Mouse (Mus musculus): ENCODE data around the gene Hist1h2bq. TPM values are rescaled to one million over a fixed set of nuclear protein-coding genes. Genes with fewer than 3 reads are reported as not detected.

The Hist1h2bq gene
- total RNA-seq, 2 experiments from 2014 or later = 35.4 to 36.4 TPM

Small RNA genes within 50 kb of the gene (microRNA-seq; reads per million reads assigned to microRNA genes)
- gene Gm19658 (not detected), gene Gm44346 (not detected), gene Gm44466 (not detected)

Other genes with a start within 250 kb of the Hist1h2bq start
- gene Olfr1364, start 228.4 kb downstream of the Hist1h2bq start, total RNA-seq (2021) = not detected
- gene Olfr1362, start 196.2 kb downstream of the Hist1h2bq start, total RNA-seq (2021) = not detected
- not detected for gene Olfr11, start 167.7 kb downstream of the Hist1h2bq start, total RNA-seq (2021)
- not detected for gene Olfr1361, start 146.8 kb downstream of the Hist1h2bq start, total RNA-seq (2021)
- gene Olfr1360, start 132.8 kb downstream of the Hist1h2bq start, total RNA-seq (2021) = not detected
- not detected for gene Olfr1359, start 112.1 kb downstream of the Hist1h2bq start, total RNA-seq (2021)
- 10 to 100 TPM; 19.7 to 24.0 TPM for gene Hist1h2bl, start 94.1 kb downstream of the Hist1h2bq start, total RNA-seq (2021)
- gene Hist1h2ai, start 93.8 kb downstream of the Hist1h2bq start, total RNA-seq (2021) = 10 to 100 TPM in 1 of 2 experiments, not detected in 1; 17.9 TPM
- gene Hist1h3h, start 92.5 kb downstream of the Hist1h2bq start, total RNA-seq (2021) = 10 to 100 TPM; 16.8 to 25.9 TPM
- gene Hist1h2bm, start 88.2 kb downstream of the Hist1h2bq start, total RNA-seq (2021) = 1 to 10 TPM; 5.5 to 6.1 TPM
- 1 to 10 TPM; 4.2 to 6.9 TPM for gene Hist1h4j, start 75.1 kb downstream of the Hist1h2bq start, total RNA-seq (2021)
- 10 to 100 TPM; 46.4 to 87.7 TPM for gene Hist1h4k, start 59.7 kb downstream of the Hist1h2bq start, total RNA-seq (2021)
- 10 to 100 TPM in 1 of 2 experiments, 1 to 10 TPM in 1; 5.7 to 11.4 TPM for gene Hist1h2ak, start 56.4 kb downstream of the Hist1h2bq start, total RNA-seq (2021)
- 10 to 100 TPM; 10.2 to 16.5 TPM for gene Hist1h2bn, start 56.1 kb downstream of the Hist1h2bq start, total RNA-seq (2021)
- 1 to 10 TPM; 8.0 to 9.9 TPM for gene Hist1h1b, start 29.6 kb downstream of the Hist1h2bq start, total RNA-seq (2021)
- gene Hist1h3i, start 26.8 kb downstream of the Hist1h2bq start, total RNA-seq (2021) = 10 to 100 TPM; 21.5 to 29.2 TPM
- gene Hist1h2an, start 23.0 kb downstream of the Hist1h2bq start, total RNA-seq (2021) = under 1 TPM; 0.84 to 0.94 TPM
- 1 to 10 TPM; 6.4 to 6.8 TPM for gene Hist1h2bp, start 22.7 kb downstream of the Hist1h2bq start, total RNA-seq (2021)
- gene Hist1h2ao, start 268 bp upstream of the Hist1h2bq start, total RNA-seq (2021) = not detected
- 10 to 100 TPM; 55.1 to 84.9 TPM for gene Hist1h4m, start 1.5 kb upstream of the Hist1h2bq start, total RNA-seq (2021)
- 10 to 100 TPM; 13.5 to 14.9 TPM for gene Hist1h4n, start 22.0 kb upstream of the Hist1h2bq start, total RNA-seq (2021)
- 10 to 100 TPM; 21.9 to 30.1 TPM for gene Hist1h2ap, start 23.3 kb upstream of the Hist1h2bq start, total RNA-seq (2021)
- 10 to 100 TPM; 35.6 to 36.4 TPM for gene Hist1h2br, start 23.5 kb upstream of the Hist1h2bq start, total RNA-seq (2021)
- under 1 TPM; 0.56 to 0.68 TPM for gene Zfp184, start 134.9 kb upstream of the Hist1h2bq start, total RNA-seq (2021)
- not detected for gene Pom121l2, start 171.0 kb upstream of the Hist1h2bq start, total RNA-seq (2021)
- not detected for gene Prss16, start 199.5 kb upstream of the Hist1h2bq start, total RNA-seq (2021)
- gene Hist1h2ah, start 225.4 kb upstream of the Hist1h2bq start, total RNA-seq (2021) = 10 to 100 TPM; 32.9 to 34.9 TPM
- 10 to 100 TPM; 17.2 to 23.4 TPM for gene Hist1h2bk, start 225.7 kb upstream of the Hist1h2bq start, total RNA-seq (2021)
- 10 to 100 TPM; 17.8 to 19.0 TPM for gene Hist1h4i, start 231.2 kb upstream of the Hist1h2bq start, total RNA-seq (2021)
- 10 to 100 TPM in 1 of 2 experiments, 1 to 10 TPM in 1; 7.9 to 12.1 TPM for gene Hist1h2ag, start 232.7 kb upstream of the Hist1h2bq start, total RNA-seq (2021)
- 10 to 100 TPM in 1 of 2 experiments, 1 to 10 TPM in 1; 5.6 to 14.3 TPM for gene Hist1h2bj, start 233.0 kb upstream of the Hist1h2bq start, total RNA-seq (2021)